Mouse (Mus musculus) brain, embryonic 14.5 days (tissue): ENCODE results near the gene Naa25.
A peak's percentile ranks its signal among the peaks of the same experiment; 100 is the strongest.

Experiments
- CTCF ChIP-seq: fragments of 200-500 bp; IDR thresholded peaks from 2 replicates; pipeline ENCODE4 v1.5.1; 2012; ENCODE audit warnings: inconsistent platforms, mild to moderate bottlenecking, moderate library complexity, borderline replicate concordance; ENCODE audit not compliant: insufficient read depth, insufficient read length; ENCODE audit errors: extremely low read depth
- POLR2A ChIP-seq: fragments of 200-500 bp; IDR thresholded peaks from 2 replicates; pipeline ENCODE4 v1.6.1; 2012; ENCODE audit warnings: mild to moderate bottlenecking, inconsistent platforms, borderline replicate concordance; ENCODE audit not compliant: poor library complexity, insufficient read depth, insufficient read length, severe bottlenecking; ENCODE audit errors: extremely low read depth

GRCm38 (mm10) chr5:121392667-121393380, 4.9 kb upstream of the Naa25 start:
- TF ChIP-seq CTCF, result peak; percentile 69; the same call in 1 of the 2 replicates
- no peak for TF ChIP-seq POLR2A
